21 mouse cellular contexts compared by ENCODE assay signal in genomic region chr2:38139536-38139935, GRCm38 (mm10).
DNase-seq lines count a peak whose midpoint lies in the region; ATAC-seq and TF ChIP-seq lines count a peak whose summit lies in the region.
"Had no signal": no experiment of that assay in that cellular context is flagged by ENCODE, and none has a peak within 500 bp of the region (broad histone marks: within the 10 kb centered on the region; RNA-seq: fewer than 3 reads in every experiment).

No protein-coding gene starts in this region.

- H3K79me2 ChIP-seq in heart, adult 2 months (replicated peaks; ENCODE audit: control insufficient read depth, insufficient read depth, low read length), result no peaks in the 10 kb centered on the region

- H3K9me3 ChIP-seq in midbrain, embryonic 12.5 days, result no peaks in the 10 kb centered on the region
- no peaks in the 10 kb centered on the region for H3K9me3 ChIP-seq in midbrain, embryonic 16.5 days (replicated peaks; ENCODE audit: control insufficient read depth, low read length, poor library complexity, severe bottlenecking)
- H3K9me3 ChIP-seq in forebrain, embryonic 15.5 days, result no peaks in the 10 kb centered on the region
- H3K9me3 ChIP-seq: embryonic facial prominence, embryonic 13.5 days; G1E; heart, embryonic 13.5 days; hindbrain, embryonic 13.5 days had no signal

- H3K9ac ChIP-seq in heart, adult 2 months (ENCODE audit: low read depth, low read length), result no peak overlapping the region
- no peak overlapping the region for H3K9ac ChIP-seq in midbrain, embryonic 12.5 days (replicated peaks)
- H3K9ac ChIP-seq in midbrain, embryonic 16.5 days (ENCODE audit: low read depth, low read length), result no peak overlapping the region
- H3K9ac ChIP-seq in forebrain, embryonic 15.5 days (replicated peaks), result no peak overlapping the region
- H3K9ac ChIP-seq: embryonic facial prominence, embryonic 13.5 days; heart, embryonic 13.5 days; hindbrain, embryonic 13.5 days had no signal

- DNase-seq in embryo, embryonic 11 days, result peak; percentile 24
- DNase-seq in embryo, embryonic 10.5 days (ENCODE audit: low spot score), result no peak
- peak; percentile 28 for DNase-seq in heart, adult 11 months
- DNase-seq in heart, adult 2 months, result no peak
- DNase-seq: adrenal gland, adult 8-10 months; adrenal gland, postnatal 36 days; B cell, adult 2 months; cerebellum, adult 11 months; cerebellum, adult 8-10 months; cerebellum, postnatal 14 days; gastrocnemius, postnatal 14 days; heart, postnatal 36 days had no signal

- H3K4me2 ChIP-seq in midbrain, embryonic 12.5 days (replicated peaks), result no peak overlapping the region
- H3K4me2 ChIP-seq in midbrain, embryonic 16.5 days (ENCODE audit: low read length), result no peak overlapping the region
- no peak overlapping the region for H3K4me2 ChIP-seq in forebrain, embryonic 15.5 days (replicated peaks)
- H3K4me2 ChIP-seq: embryonic facial prominence, embryonic 13.5 days; heart, embryonic 13.5 days; hindbrain, embryonic 13.5 days had no signal

- WGBS in heart, adult 2 months, result 74% methylated on average over 3 of the region's 3 CpGs
- 52% methylated on average over 3 of the region's 3 CpGs for WGBS in midbrain, embryonic 12.5 days
- WGBS in midbrain, embryonic 16.5 days, result 46% methylated on average over 3 of the region's 3 CpGs
- WGBS in forebrain, embryonic 15.5 days, result 26% methylated on average over 3 of the region's 3 CpGs

- intact Hi-C loops in heart, adult 2 months (cut with DNase I), result no loop called here

- no peak for TF ChIP-seq POLR2A in heart, adult 2 months (IDR thresholded peaks at IDR 0.05; ENCODE audit: insufficient read depth, low read depth, low read length)

- no peak overlapping the region for H3K27ac ChIP-seq in heart, adult 2 months
- H3K27ac ChIP-seq in midbrain, embryonic 12.5 days (replicated peaks), result peak overlapping the region; percentile 49; the same call in 1 of the 2 replicates
- H3K27ac ChIP-seq in midbrain, embryonic 16.5 days (ENCODE audit: low read length), result no peak overlapping the region
- peak overlapping the region; percentile 56; the same call in 1 of the 2 replicates for H3K27ac ChIP-seq in forebrain, embryonic 15.5 days (replicated peaks)
- H3K27ac ChIP-seq: embryonic facial prominence, embryonic 13.5 days; heart, embryonic 13.5 days; hindbrain, embryonic 13.5 days had no signal

- H3K4me3 ChIP-seq in heart, adult 2 months, result no peak overlapping the region
- no peak overlapping the region for H3K4me3 ChIP-seq in midbrain, embryonic 12.5 days
- H3K4me3 ChIP-seq in midbrain, embryonic 16.5 days (ENCODE audit: low read depth, low read length), result no peak overlapping the region
- H3K4me3 ChIP-seq in forebrain, embryonic 15.5 days, result no peak overlapping the region
- H3K4me3 ChIP-seq: embryonic facial prominence, embryonic 13.5 days; heart, embryonic 13.5 days; hindbrain, embryonic 13.5 days had no signal

- H3K4me1 ChIP-seq in heart, adult 2 months (ENCODE audit: control insufficient read depth, insufficient read depth, low read length), result peaks cover 2% of the 10 kb centered on the region
- peaks cover 54% of the 10 kb centered on the region for H3K4me1 ChIP-seq in midbrain, embryonic 12.5 days
- H3K4me1 ChIP-seq in midbrain, embryonic 16.5 days (ENCODE audit: control insufficient read depth, insufficient read depth, low read length), result peaks cover 17% of the 10 kb centered on the region
- H3K4me1 ChIP-seq in forebrain, embryonic 15.5 days, result peaks cover 48% of the 10 kb centered on the region

- TF ChIP-seq CTCF in heart, adult 2 months (IDR thresholded peaks at IDR 0.05), result no peak

- H3K27me3 ChIP-seq in heart, adult 2 months (ENCODE audit: control insufficient read depth, insufficient read depth, low read length), result no peaks in the 10 kb centered on the region
- H3K27me3 ChIP-seq in midbrain, embryonic 12.5 days, result no peaks in the 10 kb centered on the region
- no peaks in the 10 kb centered on the region for H3K27me3 ChIP-seq in midbrain, embryonic 16.5 days (ENCODE audit: control insufficient read depth, insufficient read depth, low read depth, low read length)
- no peaks in the 10 kb centered on the region for H3K27me3 ChIP-seq in forebrain, embryonic 15.5 days
- H3K27me3 ChIP-seq: embryonic facial prominence, embryonic 13.5 days; heart, embryonic 13.5 days; hindbrain, embryonic 13.5 days had no signal

- H3K36me3 ChIP-seq in heart, adult 2 months (ENCODE audit: control insufficient read depth, insufficient read depth, low read length), result no peaks in the 10 kb centered on the region; the same call in 1 of the 2 replicates
- no peaks in the 10 kb centered on the region for H3K36me3 ChIP-seq in midbrain, embryonic 12.5 days
- H3K36me3 ChIP-seq in midbrain, embryonic 16.5 days (ENCODE audit: control insufficient read depth, insufficient read depth, low read length), result no peaks in the 10 kb centered on the region
- no peaks in the 10 kb centered on the region for H3K36me3 ChIP-seq in forebrain, embryonic 15.5 days
- H3K36me3 ChIP-seq: embryonic facial prominence, embryonic 13.5 days; heart, embryonic 13.5 days; hindbrain, embryonic 13.5 days had no signal

- ATAC-seq in midbrain, embryonic 12.5 days (ENCODE audit: low FRiP score, low read depth), result no peak
- ATAC-seq in midbrain, embryonic 16.5 days, result no peak
- ATAC-seq in forebrain, embryonic 15.5 days (replicated peaks), result no peak
- ATAC-seq: CD4-positive, CD25-positive, alpha-beta regulatory T cell, adult 4 months; intestine, embryonic 16.5 days had no signal

- no peak for TF ChIP-seq EP300 in heart, adult 2 months (IDR thresholded peaks at IDR 0.05; ENCODE audit: insufficient read depth, low read depth, low read length)

Comparison
In these comparisons a context has a peak if more than half of its experiments do, and no peak if none do; other contexts are left out.
1. DNase-seq: peak in embryo, embryonic 11 days (single experiment) and heart, adult 11 months (single experiment); none in embryo, embryonic 10.5 days (single experiment) and heart, adult 2 months (0 of 2).
2. H3K27ac ChIP-seq: peak in midbrain, embryonic 12.5 days (single experiment) and forebrain, embryonic 15.5 days (single experiment); none in heart, adult 2 months (single experiment) and midbrain, embryonic 16.5 days (single experiment).